Mouse (Mus musculus): ENCODE results near the gene Eef1e1. TPM values are rescaled to one million over a fixed set of nuclear protein-coding genes. Genes with fewer than 3 reads are reported as not detected.

Gene Eef1e1
- polyA plus RNA-seq, 1 experiment from 2014 or later = 24.5 TPM

DNA sequence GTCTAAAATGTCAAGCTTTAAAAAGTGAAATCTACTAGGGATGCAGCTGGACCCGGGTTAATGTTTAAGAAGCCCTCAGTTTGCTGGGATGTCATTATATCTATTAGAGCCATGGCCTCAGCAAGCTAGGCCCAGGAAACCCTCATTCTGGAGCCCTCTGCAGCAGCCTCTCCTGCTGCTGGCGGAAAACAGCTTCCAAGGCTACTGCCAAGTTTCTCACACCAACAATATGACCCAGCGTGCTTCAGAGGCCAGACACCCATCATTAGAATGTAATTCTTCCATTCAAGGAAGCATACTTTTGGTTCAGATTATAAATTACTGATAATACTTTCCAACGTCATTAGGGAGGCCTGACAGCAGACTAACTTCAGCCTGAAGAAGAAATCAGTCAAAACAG is 42.0 kb downstream of the Eef1e1 start:
- H3K4me2 ChIP-seq (replicated peaks; ENCODE audit: low read depth) = no peak overlapping the region
- WGBS = 66% methylated on average over 4 of the region's 4 CpGs
- H3K36me3 ChIP-seq (ENCODE audit: control insufficient read depth, insufficient read depth, low read length) = no peaks in the 10 kb centered on the region; the same call in 1 of the 2 replicates
- H3K9ac ChIP-seq (ENCODE audit: low read length) = no peak overlapping the region
- no peak overlapping the region for H3K4me3 ChIP-seq (ENCODE audit: low read depth, low read length)
- DNase-seq (ENCODE audit: low spot score) = no peak
- no peaks in the 10 kb centered on the region for H3K27me3 ChIP-seq (ENCODE audit: control insufficient read depth, insufficient read depth, low read length)
- H3K4me1 ChIP-seq (replicated peaks; ENCODE audit: control insufficient read depth, insufficient read depth) = no peaks in the 10 kb centered on the region
- no peaks in the 10 kb centered on the region for H3K9me3 ChIP-seq (ENCODE audit: control insufficient read depth, low read length)
- no peak overlapping the region for H3K27ac ChIP-seq (replicated peaks)
- TF ChIP-seq CTCF (IDR thresholded peaks at IDR 0.05; ENCODE audit: low read depth) (no peak), EP300 (optimal IDR thresholded peaks at IDR 0.05) (no peak)
- ATAC-seq (ENCODE audit: low FRiP score, low TSS enrichment) = no peak

DNA sequence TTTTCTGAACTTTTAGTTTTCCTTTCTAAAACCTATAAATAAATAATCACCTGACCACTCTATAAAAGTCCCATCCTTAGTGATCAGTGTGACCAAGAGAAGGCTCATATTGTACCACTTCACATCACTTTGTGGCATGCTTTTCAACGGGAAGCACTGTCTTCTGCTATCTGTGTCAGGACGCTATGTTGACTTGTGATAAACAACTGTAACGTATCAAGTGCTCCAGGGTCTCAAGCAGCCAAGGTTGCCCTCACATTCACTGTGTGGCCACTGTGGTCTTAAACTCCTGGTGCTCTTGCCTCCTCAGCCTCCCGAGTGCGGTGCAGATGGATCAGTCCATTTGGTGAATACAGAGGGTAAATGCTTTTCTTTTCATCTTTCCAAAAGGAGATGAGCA is 43.2 kb downstream of the Eef1e1 start:
- no peaks in the 10 kb centered on the region for H3K27me3 ChIP-seq (ENCODE audit: control insufficient read depth, insufficient read depth, low read length)
- H3K36me3 ChIP-seq (ENCODE audit: control insufficient read depth, insufficient read depth, low read length) = no peaks in the 10 kb centered on the region; the same call in 1 of the 2 replicates
- no peak for TF ChIP-seq CTCF (IDR thresholded peaks at IDR 0.05; ENCODE audit: low read depth)
- no peak for TF ChIP-seq EP300 (optimal IDR thresholded peaks at IDR 0.05)
- no peaks in the 10 kb centered on the region for H3K9me3 ChIP-seq (ENCODE audit: control insufficient read depth, low read length)
- no peak for ATAC-seq (ENCODE audit: low FRiP score, low TSS enrichment)
- H3K4me2 ChIP-seq (replicated peaks; ENCODE audit: low read depth) = no peak overlapping the region
- no peak overlapping the region for H3K9ac ChIP-seq (ENCODE audit: low read length)
- no peak overlapping the region for H3K27ac ChIP-seq (replicated peaks)
- DNase-seq (ENCODE audit: low spot score) = no peak
- no peak overlapping the region for H3K4me3 ChIP-seq (ENCODE audit: low read depth, low read length)
- WGBS = 84% methylated on average over 5 of the region's 5 CpGs
- no peaks in the 10 kb centered on the region for H3K4me1 ChIP-seq (replicated peaks; ENCODE audit: control insufficient read depth, insufficient read depth)

DNA sequence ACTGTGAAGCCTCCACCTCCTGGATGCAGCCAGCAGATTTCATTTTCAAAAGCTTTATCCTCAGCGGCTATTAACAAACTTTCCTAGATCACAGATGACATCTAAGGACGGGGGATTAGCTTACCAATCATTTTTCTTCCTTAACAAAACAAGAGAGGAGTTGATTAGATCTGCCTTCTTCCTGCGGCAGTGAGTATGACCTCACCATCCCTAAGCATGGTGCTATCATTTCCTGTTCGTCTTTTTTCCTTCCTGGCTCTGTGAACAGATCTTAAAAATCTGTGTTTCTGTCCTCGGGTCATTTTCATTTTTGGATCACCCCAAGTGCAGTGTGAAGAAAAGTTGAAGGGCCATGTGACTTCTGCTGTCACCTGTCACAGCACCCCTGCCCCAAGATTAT is 44.6 kb downstream of the Eef1e1 start:
- ATAC-seq (ENCODE audit: low FRiP score, low TSS enrichment) = no peak
- WGBS = 34% methylated on average over 5 of the region's 5 CpGs
- H3K27me3 ChIP-seq (ENCODE audit: control insufficient read depth, insufficient read depth, low read length) = no peaks in the 10 kb centered on the region
- no peaks in the 10 kb centered on the region for H3K4me1 ChIP-seq (replicated peaks; ENCODE audit: control insufficient read depth, insufficient read depth)
- no peaks in the 10 kb centered on the region; the same call in 1 of the 2 replicates for H3K36me3 ChIP-seq (ENCODE audit: control insufficient read depth, insufficient read depth, low read length)
- TF ChIP-seq EP300 (optimal IDR thresholded peaks at IDR 0.05) = no peak
- no peak for TF ChIP-seq CTCF (IDR thresholded peaks at IDR 0.05; ENCODE audit: low read depth)
- no peak overlapping the region for H3K4me3 ChIP-seq (ENCODE audit: low read depth, low read length)
- H3K4me2 ChIP-seq (replicated peaks; ENCODE audit: low read depth) = no peak overlapping the region
- no peaks in the 10 kb centered on the region for H3K9me3 ChIP-seq (ENCODE audit: control insufficient read depth, low read length)
- no peak overlapping the region for H3K9ac ChIP-seq (ENCODE audit: low read length)
- H3K27ac ChIP-seq (replicated peaks) = no peak overlapping the region
- DNase-seq (ENCODE audit: low spot score) = no peak

DNA sequence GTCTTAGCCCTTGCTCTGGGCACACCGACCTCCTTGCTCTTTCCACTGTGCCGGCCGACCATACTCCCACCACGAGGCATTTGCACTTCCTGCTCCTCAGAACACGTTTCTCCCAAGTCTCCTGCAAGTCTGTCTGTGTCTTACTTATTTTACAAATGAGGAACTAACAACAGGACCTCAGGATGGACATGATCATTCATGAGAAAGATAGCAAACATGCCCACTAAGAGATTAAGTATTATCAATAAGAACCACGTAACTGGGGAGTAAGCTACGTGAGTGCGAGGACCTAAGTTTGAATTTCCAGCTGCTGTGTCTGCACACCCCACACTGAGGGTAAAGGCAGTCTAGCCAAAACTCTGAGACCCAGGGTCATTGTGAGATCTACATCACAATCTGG is 45.3 kb downstream of the Eef1e1 start:
- ATAC-seq (ENCODE audit: low FRiP score, low TSS enrichment) = no peak
- H3K36me3 ChIP-seq (ENCODE audit: control insufficient read depth, insufficient read depth, low read length) = no peaks in the 10 kb centered on the region; the same call in 1 of the 2 replicates
- no peaks in the 10 kb centered on the region for H3K4me1 ChIP-seq (replicated peaks; ENCODE audit: control insufficient read depth, insufficient read depth)
- no peak for DNase-seq (ENCODE audit: low spot score)
- H3K9ac ChIP-seq (ENCODE audit: low read length) = no peak overlapping the region
- H3K27me3 ChIP-seq (ENCODE audit: control insufficient read depth, insufficient read depth, low read length) = no peaks in the 10 kb centered on the region
- no peak overlapping the region for H3K4me2 ChIP-seq (replicated peaks; ENCODE audit: low read depth)
- H3K9me3 ChIP-seq (ENCODE audit: control insufficient read depth, low read length) = no peaks in the 10 kb centered on the region
- WGBS = 77% methylated on average over 8 of the region's 8 CpGs
- no peak overlapping the region for H3K27ac ChIP-seq (replicated peaks)
- no peak overlapping the region for H3K4me3 ChIP-seq (ENCODE audit: low read depth, low read length)
- TF ChIP-seq CTCF (IDR thresholded peaks at IDR 0.05; ENCODE audit: low read depth) (no peak), EP300 (optimal IDR thresholded peaks at IDR 0.05) (no peak)

DNA sequence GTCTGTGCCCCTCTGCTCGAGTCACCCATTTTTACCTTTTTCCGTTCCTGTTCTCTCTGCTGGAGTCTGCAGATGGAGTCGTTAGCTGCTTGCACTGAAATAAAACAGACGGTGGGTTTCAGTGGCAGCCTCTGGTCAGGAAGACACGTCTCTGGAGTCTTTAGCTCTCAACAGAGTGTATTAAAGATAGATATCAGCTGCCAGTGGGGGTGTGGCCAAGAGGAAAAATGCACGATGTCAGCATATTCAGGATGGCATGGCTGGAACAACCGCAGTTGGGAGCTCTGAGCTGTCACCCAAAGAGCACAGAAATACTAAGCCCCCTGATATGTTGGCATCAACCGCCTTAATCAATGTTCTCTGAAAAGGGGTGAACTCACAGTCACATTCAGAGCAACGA is 46.2 kb downstream of the Eef1e1 start:
- ATAC-seq (ENCODE audit: low FRiP score, low TSS enrichment) = no peak

GRCm38 (mm10) chr13:38612179-38612578 is 46.7 kb downstream of the Eef1e1 start:
- H3K9me3 ChIP-seq (ENCODE audit: control insufficient read depth, low read length) = no peaks in the 10 kb centered on the region
- H3K36me3 ChIP-seq (ENCODE audit: control insufficient read depth, insufficient read depth, low read length) = no peaks in the 10 kb centered on the region; the same call in 1 of the 2 replicates
- no peaks in the 10 kb centered on the region for H3K27me3 ChIP-seq (ENCODE audit: control insufficient read depth, insufficient read depth, low read length)
- H3K4me1 ChIP-seq (replicated peaks; ENCODE audit: control insufficient read depth, insufficient read depth) = no peaks in the 10 kb centered on the region
- no peak for TF ChIP-seq EP300 (optimal IDR thresholded peaks at IDR 0.05)
- peak; percentile 31; the same call in 1 of the 2 replicates for TF ChIP-seq CTCF (IDR thresholded peaks at IDR 0.05; ENCODE audit: low read depth)
- no peak overlapping the region for H3K9ac ChIP-seq (ENCODE audit: low read length)
- H3K27ac ChIP-seq (replicated peaks) = no peak overlapping the region
- no peak overlapping the region for H3K4me2 ChIP-seq (replicated peaks; ENCODE audit: low read depth)
- no peak for ATAC-seq (ENCODE audit: low FRiP score, low TSS enrichment)
- H3K4me3 ChIP-seq (ENCODE audit: low read depth, low read length) = no peak overlapping the region
- no peak for DNase-seq (ENCODE audit: low spot score)
- 97% methylated on average over 4 of the region's 4 CpGs for WGBS

More for the DNA sequence above, 46.2 kb downstream of the Eef1e1 start:
- no peak for DNase-seq (ENCODE audit: low spot score)
- Histone ChIP-seq H3K4me1 (replicated peaks; ENCODE audit: control insufficient read depth, insufficient read depth) (no peaks in the 10 kb centered on the region), H3K27ac (replicated peaks) (no peak overlapping the region), H3K9ac (ENCODE audit: low read length) (no peak overlapping the region), H3K27me3 (ENCODE audit: control insufficient read depth, insufficient read depth, low read length) (no peaks in the 10 kb centered on the region), H3K36me3 (ENCODE audit: control insufficient read depth, insufficient read depth, low read length) (no peaks in the 10 kb centered on the region; the same call in 1 of the 2 replicates), H3K4me2 (replicated peaks; ENCODE audit: low read depth) (no peak overlapping the region), H3K4me3 (ENCODE audit: low read depth, low read length) (no peak overlapping the region), H3K9me3 (ENCODE audit: control insufficient read depth, low read length) (no peaks in the 10 kb centered on the region)
- TF ChIP-seq CTCF (IDR thresholded peaks at IDR 0.05; ENCODE audit: low read depth) = no peak
- no peak for TF ChIP-seq EP300 (optimal IDR thresholded peaks at IDR 0.05)
- 75% methylated on average over 9 of the region's 9 CpGs for WGBS

Data from stomach, postnatal 0 days (tissue).